In genomic region chr14:76876015-76876414, GRCm38 (mm10) we compare ENCODE assay signal across 8 mouse cellular contexts.
A peak's percentile ranks its signal among the peaks of the same experiment; 100 is the strongest.
DNase-seq lines count a peak whose midpoint lies in the region; ATAC-seq and TF ChIP-seq lines count a peak whose summit lies in the region.

No protein-coding gene starts in this region.

- TF ChIP-seq POLR2A in brain, embryonic 14.5 days (IDR thresholded peaks at IDR 0.05; ENCODE audit: borderline replicate concordance, extremely low read depth, insufficient read depth, insufficient read length, poor library complexity, severe bottlenecking) = no peak

- peak; percentile 35 for TF ChIP-seq CTCF in brain, embryonic 14.5 days (IDR thresholded peaks at IDR 0.05; ENCODE audit: borderline replicate concordance, extremely low read depth, insufficient read depth, insufficient read length)
- peak; percentile 93 for TF ChIP-seq CTCF in kidney, postnatal 0 days (IDR thresholded peaks at IDR 0.05; ENCODE audit: low read depth)

- H3K9me3 ChIP-seq in forebrain, embryonic 15.5 days = no peaks in the 10 kb centered on the region
- no peaks in the 10 kb centered on the region for H3K9me3 ChIP-seq in kidney, postnatal 0 days (replicated peaks; ENCODE audit: low read length)
- H3K9me3 ChIP-seq in liver, embryonic 15.5 days (replicated peaks) = no peaks in the 10 kb centered on the region

- H3K27me3 ChIP-seq in forebrain, embryonic 15.5 days = no peaks in the 10 kb centered on the region
- H3K27me3 ChIP-seq in kidney, postnatal 0 days (ENCODE audit: insufficient read depth, low read length) = no peaks in the 10 kb centered on the region
- H3K27me3 ChIP-seq in liver, embryonic 15.5 days = no peaks in the 10 kb centered on the region

- H3K4me3 ChIP-seq in forebrain, embryonic 15.5 days = no peak overlapping the region
- no peak overlapping the region for H3K4me3 ChIP-seq in kidney, postnatal 0 days (replicated peaks; ENCODE audit: low read depth, low read length)
- no peak overlapping the region for H3K4me3 ChIP-seq in liver, embryonic 15.5 days (replicated peaks)

- no peak overlapping the region for H3K27ac ChIP-seq in forebrain, embryonic 15.5 days (replicated peaks)
- peak overlapping the region; percentile 69 for H3K27ac ChIP-seq in kidney, postnatal 0 days
- H3K27ac ChIP-seq in liver, embryonic 15.5 days (replicated peaks) = 0 out of 2 replicates have a peak overlapping the region, but pooled peaks have one; percentile 38

- no peak overlapping the region for H3K9ac ChIP-seq in forebrain, embryonic 15.5 days (replicated peaks)
- no peak overlapping the region for H3K9ac ChIP-seq in kidney, postnatal 0 days (ENCODE audit: low read depth, low read length)
- H3K9ac ChIP-seq in liver, embryonic 15.5 days = no peak overlapping the region

- 53% methylated on average over 7 of the region's 7 CpGs for WGBS in forebrain, embryonic 15.5 days
- 49% methylated on average over 7 of the region's 7 CpGs for WGBS in kidney, postnatal 0 days
- WGBS in liver, embryonic 15.5 days (ENCODE audit: insufficient replicate concordance) = 46% methylated on average over 7 of the region's 7 CpGs

- H3K4me1 ChIP-seq in forebrain, embryonic 15.5 days = peaks cover 19% of the 10 kb centered on the region; the same call in 1 of the 2 replicates
- H3K4me1 ChIP-seq in kidney, postnatal 0 days (replicated peaks; ENCODE audit: insufficient read depth, low read length) = peaks cover 5% of the 10 kb centered on the region; the same call in 1 of the 2 replicates
- peaks cover 5% of the 10 kb centered on the region; the same call in 1 of the 2 replicates for H3K4me1 ChIP-seq in liver, embryonic 15.5 days (replicated peaks)

- H3K4me2 ChIP-seq in forebrain, embryonic 15.5 days (replicated peaks) = no peak overlapping the region
- no peak overlapping the region for H3K4me2 ChIP-seq in kidney, postnatal 0 days (ENCODE audit: low read length)
- H3K4me2 ChIP-seq in liver, embryonic 15.5 days = no peak overlapping the region

- 0 out of 2 replicates have a peak, but pooled peaks have one; percentile 29 for ATAC-seq in forebrain, embryonic 15.5 days (replicated peaks)
- ATAC-seq in kidney, postnatal 0 days (replicated peaks; ENCODE audit: low FRiP score, low read depth) = no peak
- no peak for ATAC-seq in liver, embryonic 15.5 days (ENCODE audit: insufficient read depth)

- no peaks in the 10 kb centered on the region for H3K36me3 ChIP-seq in forebrain, embryonic 15.5 days
- H3K36me3 ChIP-seq in kidney, postnatal 0 days (ENCODE audit: insufficient read depth, low read length) = no peaks in the 10 kb centered on the region
- H3K36me3 ChIP-seq in liver, embryonic 15.5 days (replicated peaks) = no peaks in the 10 kb centered on the region

- peak; percentile 53 to 93 for DNase-seq in adrenal gland, adult (ENCODE audit: inconsistent age in 2 of 2, low spot score in 1 of 2)
- DNase-seq in adrenal gland, adult 8-10 months = no peak
- peak; percentile 82 for DNase-seq in 416B (ENCODE audit: low read depth)
- DNase-seq in brain, embryonic 14.5 days (ENCODE audit: low read depth) = peak; percentile 78
- DNase-seq in kidney, postnatal 0 days (ENCODE audit: low spot score) = peak; percentile 80
- peak; percentile 47 for DNase-seq in right cerebral cortex, postnatal 14 days
